Mouse (Mus musculus): ENCODE results near the gene Inpp1. TPM values are rescaled to one million over a fixed set of nuclear protein-coding genes. Genes with fewer than 3 reads are reported as not detected.

Gene Inpp1
- polyA plus RNA-seq, 1 experiment = 26.4 TPM

GRCm38 (mm10) chr1:52799056-52799726 lies 18.3 kb downstream of the Inpp1 start:
- TF ChIP-seq POLR2A (IDR thresholded peaks at IDR 0.05; ENCODE audit: extremely low read depth, insufficient read depth, low read length) (no peak), CTCF (IDR thresholded peaks at IDR 0.05; ENCODE audit: extremely low read depth, insufficient read depth, low read length) (no peak)
- Histone ChIP-seq H3K4me1 (ENCODE audit: control insufficient read depth, insufficient read depth, low read length) (peaks cover 11% of the 10 kb centered on the region), H3K4me3 (ENCODE audit: insufficient read depth, low read length) (no peak overlapping the region), H3K27ac (ENCODE audit: insufficient read depth, low read length) (no peak overlapping the region)

GRCm38 (mm10) chr1:52795927-52796326 lies 21.6 kb downstream of the Inpp1 start:
- Histone ChIP-seq H3K27ac (ENCODE audit: insufficient read depth, low read length) (no peak overlapping the region), H3K4me1 (ENCODE audit: control insufficient read depth, insufficient read depth, low read length) (peaks cover 11% of the 10 kb centered on the region), H3K4me3 (ENCODE audit: insufficient read depth, low read length) (no peak overlapping the region)
- no peak for TF ChIP-seq CTCF (IDR thresholded peaks at IDR 0.05; ENCODE audit: extremely low read depth, insufficient read depth, low read length)
- no peak for TF ChIP-seq POLR2A (IDR thresholded peaks at IDR 0.05; ENCODE audit: extremely low read depth, insufficient read depth, low read length)

GRCm38 (mm10) chr1:52793692-52794091 lies 23.8 kb downstream of the Inpp1 start:
- H3K27ac ChIP-seq (ENCODE audit: insufficient read depth, low read length) = no peak overlapping the region
- no peak overlapping the region for H3K4me3 ChIP-seq (ENCODE audit: insufficient read depth, low read length)
- peaks cover 3% of the 10 kb centered on the region; the same call in 1 of the 2 replicates for H3K4me1 ChIP-seq (ENCODE audit: control insufficient read depth, insufficient read depth, low read length)
- TF ChIP-seq CTCF (IDR thresholded peaks at IDR 0.05; ENCODE audit: extremely low read depth, insufficient read depth, low read length) = peak; percentile 31; the same call in 1 of the 2 replicates
- no peak for TF ChIP-seq POLR2A (IDR thresholded peaks at IDR 0.05; ENCODE audit: extremely low read depth, insufficient read depth, low read length)

GRCm38 (mm10) chr1:52792701-52793100 lies 24.8 kb downstream of the Inpp1 start:
- Histone ChIP-seq H3K4me1 (ENCODE audit: control insufficient read depth, insufficient read depth, low read length) (no peaks in the 10 kb centered on the region), H3K27ac (ENCODE audit: insufficient read depth, low read length) (no peak overlapping the region), H3K4me3 (ENCODE audit: insufficient read depth, low read length) (no peak overlapping the region)
- TF ChIP-seq POLR2A (IDR thresholded peaks at IDR 0.05; ENCODE audit: extremely low read depth, insufficient read depth, low read length) (no peak), CTCF (IDR thresholded peaks at IDR 0.05; ENCODE audit: extremely low read depth, insufficient read depth, low read length) (no peak)

- H3K27ac ChIP-seq (ENCODE audit: insufficient read depth, low read length) = no peak overlapping the region
- TF ChIP-seq CTCF (IDR thresholded peaks at IDR 0.05; ENCODE audit: extremely low read depth, insufficient read depth, low read length) (no peak), POLR2A (IDR thresholded peaks at IDR 0.05; ENCODE audit: extremely low read depth, insufficient read depth, low read length) (no peak)
Observed at GRCm38 (mm10) chr1:52787254-52787653, 30.2 kb downstream of the Inpp1 start.

GRCm38 (mm10) chr1:52765176-52766111 lies 52.0 kb downstream of the Inpp1 start:
- Histone ChIP-seq H3K4me3 (ENCODE audit: insufficient read depth, low read length) (no peak overlapping the region), H3K4me1 (ENCODE audit: control insufficient read depth, insufficient read depth, low read length) (no peaks in the 10 kb centered on the region), H3K27ac (ENCODE audit: insufficient read depth, low read length) (no peak overlapping the region)
- TF ChIP-seq POLR2A (IDR thresholded peaks at IDR 0.05; ENCODE audit: extremely low read depth, insufficient read depth, low read length) (no peak), CTCF (IDR thresholded peaks at IDR 0.05; ENCODE audit: extremely low read depth, insufficient read depth, low read length) (no peak)

More at GRCm38 (mm10) chr1:52787254-52787653, 30.2 kb downstream of the Inpp1 start:
- no peak overlapping the region for H3K4me3 ChIP-seq (ENCODE audit: insufficient read depth, low read length)
- H3K4me1 ChIP-seq (ENCODE audit: control insufficient read depth, insufficient read depth, low read length) = no peaks in the 10 kb centered on the region

GRCm38 (mm10) chr1:52763894-52764809 lies 53.3 kb downstream of the Inpp1 start:
- Histone ChIP-seq H3K27ac (ENCODE audit: insufficient read depth, low read length) (no peak overlapping the region), H3K4me1 (ENCODE audit: control insufficient read depth, insufficient read depth, low read length) (no peaks in the 10 kb centered on the region), H3K4me3 (ENCODE audit: insufficient read depth, low read length) (no peak overlapping the region)
- TF ChIP-seq POLR2A (IDR thresholded peaks at IDR 0.05; ENCODE audit: extremely low read depth, insufficient read depth, low read length) (no peak), CTCF (IDR thresholded peaks at IDR 0.05; ENCODE audit: extremely low read depth, insufficient read depth, low read length) (no peak)

GRCm38 (mm10) chr1:52758174-52758573 lies 59.3 kb downstream of the Inpp1 start:
- TF ChIP-seq POLR2A (IDR thresholded peaks at IDR 0.05; ENCODE audit: extremely low read depth, insufficient read depth, low read length) (no peak), CTCF (IDR thresholded peaks at IDR 0.05; ENCODE audit: extremely low read depth, insufficient read depth, low read length) (no peak)
- no peak overlapping the region for H3K4me3 ChIP-seq (ENCODE audit: insufficient read depth, low read length)
- H3K4me1 ChIP-seq (ENCODE audit: control insufficient read depth, insufficient read depth, low read length) = no peaks in the 10 kb centered on the region
- no peak overlapping the region for H3K27ac ChIP-seq (ENCODE audit: insufficient read depth, low read length)

- Histone ChIP-seq H3K4me1 (ENCODE audit: control insufficient read depth, insufficient read depth, low read length) (peaks cover 2% of the 10 kb centered on the region; the same call in 1 of the 2 replicates), H3K27ac (ENCODE audit: insufficient read depth, low read length) (no peak overlapping the region), H3K4me3 (ENCODE audit: insufficient read depth, low read length) (no peak overlapping the region)
- TF ChIP-seq POLR2A (IDR thresholded peaks at IDR 0.05; ENCODE audit: extremely low read depth, insufficient read depth, low read length) = no peak
- TF ChIP-seq CTCF (IDR thresholded peaks at IDR 0.05; ENCODE audit: extremely low read depth, insufficient read depth, low read length) = no peak
Observed at GRCm38 (mm10) chr1:52754331-52754730, 63.2 kb downstream of the Inpp1 start.

All from cortical plate, adult 2 months (tissue).